Mouse (Mus musculus) layer of hippocampus, adult 2 months (tissue): ENCODE results near the gene Apoh. TPM values are rescaled to one million over a fixed set of nuclear protein-coding genes. Genes with fewer than 3 reads are reported as not detected.
A peak's percentile ranks its signal among the peaks of the same experiment; 100 is the strongest.

Source experiments
- DNase-seq, 2 experiments: peaks; one replicate each; pipeline ENCODE4 v3.0.0; 2022; ENCODE audit warnings: low spot score in 2 of 2
- H3K27ac ChIP-seq: fragments of 200-600 bp; 2 replicates; pipeline ENCODE4 v1.8.1; 2022
- H3K4me3 ChIP-seq: fragments of 200-600 bp; 2 replicates; pipeline ENCODE4 v1.8.1; 2022; ENCODE audit warnings: mild to moderate bottlenecking
- CTCF ChIP-seq: fragments of 200-600 bp; conservative IDR thresholded peaks from 2 replicates; pipeline ENCODE4 v1.8.1; 2022; ENCODE audit warnings: antibody characterized with exemption, mild to moderate bottlenecking, moderate library complexity
- total RNA-seq, 2 experiments: library from RNA; stranded (reverse); gene quantifications; 2 replicates each; pipeline ENCODE4 v1.2.3; 2021

Gene Apoh
- total RNA-seq, 2 experiments from 2014 or later, result 0.82 to 1.0 TPM

- no peak for DNase-seq
- no peak overlapping the region for H3K4me3 ChIP-seq
- no peak overlapping the region for H3K27ac ChIP-seq
- no peak for TF ChIP-seq CTCF
These were observed 22.4 kb downstream of the Apoh start for GRCm38 (mm10) chr11:108365600-108365999.

GRCm38 (mm10) chr11:108367046-108367445, 23.9 kb downstream of the Apoh start:
- TF ChIP-seq CTCF, result no peak
- Histone ChIP-seq H3K27ac (no peak overlapping the region), H3K4me3 (no peak overlapping the region)
- DNase-seq, result no peak

GRCm38 (mm10) chr11:108376815-108377214, 33.7 kb downstream of the Apoh start:
- TF ChIP-seq CTCF, result no peak
- H3K4me3 ChIP-seq, result no peak overlapping the region
- DNase-seq, result no peak

GRCm38 (mm10) chr11:108377680-108378362, 34.7 kb downstream of the Apoh start:
- TF ChIP-seq CTCF, result peak; percentile 97
- peak; percentile 81 for DNase-seq
- H3K27ac ChIP-seq, result peak overlapping the region; percentile 57; the same call in 1 of the 2 replicates
- H3K4me3 ChIP-seq, result peak overlapping the region; percentile 23

More at GRCm38 (mm10) chr11:108376815-108377214, 33.7 kb downstream of the Apoh start:
- H3K27ac ChIP-seq, result no peak overlapping the region

- TF ChIP-seq CTCF, result no peak; the same call in 1 of the 2 replicates
- H3K27ac ChIP-seq, result no peak overlapping the region
- DNase-seq, result no peak
- no peak overlapping the region for H3K4me3 ChIP-seq
These were observed 35.2 kb downstream of the Apoh start for GRCm38 (mm10) chr11:108378363-108378751.

- no peak for TF ChIP-seq CTCF
- Histone ChIP-seq H3K27ac (no peak overlapping the region), H3K4me3 (no peak overlapping the region)
- DNase-seq, result no peak
These were observed 39.5 kb downstream of the Apoh start for GRCm38 (mm10) chr11:108382664-108383063.

- Histone ChIP-seq H3K27ac (no peak overlapping the region), H3K4me3 (no peak overlapping the region)
- no peak for TF ChIP-seq CTCF
- DNase-seq, result no peak
These were observed 41.9 kb downstream of the Apoh start for GRCm38 (mm10) chr11:108384920-108385665.

- TF ChIP-seq CTCF, result no peak
- no peak for DNase-seq
- Histone ChIP-seq H3K4me3 (no peak overlapping the region), H3K27ac (no peak overlapping the region)
These were observed 42.5 kb downstream of the Apoh start for GRCm38 (mm10) chr11:108385666-108386024.

GRCm38 (mm10) chr11:108395061-108395460, 51.9 kb downstream of the Apoh start:
- no peak for TF ChIP-seq CTCF
- Histone ChIP-seq H3K4me3 (no peak overlapping the region), H3K27ac (no peak overlapping the region)
- DNase-seq, result no peak

- H3K27ac ChIP-seq, result no peak overlapping the region
- no peak overlapping the region for H3K4me3 ChIP-seq
- TF ChIP-seq CTCF, result no peak
- DNase-seq, result no peak
These were observed 53.1 kb downstream of the Apoh start for GRCm38 (mm10) chr11:108396076-108396829.

GRCm38 (mm10) chr11:108409876-108410644, 66.9 kb downstream of the Apoh start:
- no peak for TF ChIP-seq CTCF
- peak in 1 of 2 experiments; percentile 31 for DNase-seq
- no peak overlapping the region for H3K4me3 ChIP-seq
- H3K27ac ChIP-seq, result no peak overlapping the region

GRCm38 (mm10) chr11:108416360-108416759, 73.2 kb downstream of the Apoh start:
- peak; percentile 43 for TF ChIP-seq CTCF
- H3K4me3 ChIP-seq, result no peak overlapping the region
- no peak overlapping the region for H3K27ac ChIP-seq
- DNase-seq, result no peak
